Mouse (Mus musculus): Measurements from ENCODE around the gene Sez6l.

Gene Sez6l

GRCm38 (mm10) chr5:112576993-112577670 lies at the start of gene Sez6l:
Sez6l (minus strand) TSS chr5:112577185.
- no peak for DNase-seq (ENCODE audit: low spot score in 2 of 2)

DNA sequence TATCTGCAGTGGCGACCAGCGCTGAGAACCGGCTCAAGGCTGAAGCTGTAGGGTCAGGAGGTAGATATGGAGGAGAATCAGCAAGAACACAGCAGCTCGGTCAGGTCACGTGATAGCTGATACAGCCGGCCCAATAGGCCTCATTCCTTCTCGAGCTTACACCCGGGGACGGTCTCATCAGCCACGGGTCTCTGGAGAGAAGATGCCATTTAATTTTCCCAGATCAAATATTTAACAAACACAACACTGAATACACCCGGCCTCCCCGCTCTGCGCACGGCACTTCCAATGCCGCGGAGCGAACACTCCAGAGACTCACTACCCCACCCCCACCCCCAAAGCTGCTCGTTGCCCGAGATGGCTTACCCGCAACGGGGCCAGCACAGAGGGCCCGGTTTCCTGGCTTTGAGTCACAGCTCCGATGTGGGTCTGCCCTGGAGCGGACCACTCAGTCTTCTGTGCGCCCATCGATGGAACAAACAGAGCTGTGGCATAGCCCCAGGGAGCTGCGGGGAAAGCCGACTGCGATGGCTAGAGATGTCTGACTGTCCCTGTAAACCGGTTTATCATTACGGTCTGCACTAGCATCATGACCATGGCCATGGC lies 48.7 kb upstream of the Sez6l start:
- no peak for DNase-seq (ENCODE audit: low spot score in 2 of 2)

GRCm38 (mm10) chr5:112622946-112623345 lies 46.0 kb upstream of the Sez6l start:
- DNase-seq (ENCODE audit: low spot score in 2 of 2): no peak

DNA sequence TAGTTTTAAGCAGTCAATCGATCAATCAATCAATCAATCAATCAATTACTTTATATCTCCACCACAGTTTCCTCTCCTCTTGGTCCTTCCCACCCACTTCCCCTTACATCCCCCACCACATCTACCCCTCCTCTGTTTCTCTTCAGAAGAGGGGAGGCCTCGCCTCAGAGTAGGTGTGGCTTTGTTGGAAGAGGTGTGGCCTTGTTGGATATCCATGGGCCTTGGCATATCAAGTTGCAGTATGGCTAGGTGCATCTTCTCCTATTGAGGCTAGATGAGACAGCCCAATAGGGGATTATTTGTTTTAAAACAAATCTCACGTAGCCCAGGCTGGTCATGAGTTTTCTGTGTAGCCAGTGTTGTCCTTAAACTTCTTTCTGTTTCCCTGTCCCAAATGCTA lies 43.3 kb upstream of the Sez6l start:
- no peak for DNase-seq (ENCODE audit: low spot score in 2 of 2)

GRCm38 (mm10) chr5:112619344-112619743 lies 42.4 kb upstream of the Sez6l start:
- DNase-seq (ENCODE audit: low spot score in 2 of 2): no peak

- DNase-seq (ENCODE audit: low spot score in 2 of 2): no peak
Measured at GRCm38 (mm10) chr5:112617602-112618247, 40.7 kb upstream of the Sez6l start.

- no peak for DNase-seq (ENCODE audit: low spot score in 2 of 2)
Measured at GRCm38 (mm10) chr5:112615946-112616617, 39.1 kb upstream of the Sez6l start.

DNA sequence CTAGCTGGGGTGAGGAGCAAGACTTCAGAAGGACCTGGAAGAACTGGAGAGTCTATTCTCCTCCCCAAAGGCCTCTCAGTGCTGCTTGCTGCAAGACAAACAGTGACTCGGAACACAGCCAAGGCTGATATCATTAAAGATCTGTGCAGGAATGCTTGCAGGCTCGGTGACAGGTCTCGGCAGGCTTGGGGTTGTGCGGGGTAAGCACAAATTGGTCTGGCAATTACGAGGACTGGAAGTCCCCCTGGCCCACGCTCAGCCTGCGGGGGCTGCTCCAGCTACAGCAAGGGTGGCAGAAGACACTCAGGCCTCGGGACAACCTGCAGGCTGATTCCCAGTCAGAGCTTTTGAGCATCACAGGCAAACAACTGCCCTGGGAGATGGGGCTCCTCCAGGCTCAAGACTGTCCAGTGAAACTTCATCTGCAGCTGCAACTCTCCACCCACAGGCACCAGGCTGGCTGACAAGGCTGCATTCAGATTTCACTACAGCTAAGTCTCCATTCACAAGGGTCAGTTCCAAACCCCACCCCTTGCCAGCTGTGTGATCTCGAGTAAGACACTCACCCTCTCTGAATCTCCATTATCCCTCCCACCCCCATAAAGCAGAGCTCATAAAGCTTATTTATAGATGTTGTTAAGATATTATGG lies 31.0 kb upstream of the Sez6l start:
- no peak for DNase-seq (ENCODE audit: low spot score in 2 of 2)

GRCm38 (mm10) chr5:112607119-112607518 lies 30.1 kb upstream of the Sez6l start:
- no peak for DNase-seq (ENCODE audit: low spot score in 2 of 2)

- no peak for DNase-seq (ENCODE audit: low spot score in 2 of 2)
Measured at GRCm38 (mm10) chr5:112605371-112605770, 28.4 kb upstream of the Sez6l start.

DNA sequence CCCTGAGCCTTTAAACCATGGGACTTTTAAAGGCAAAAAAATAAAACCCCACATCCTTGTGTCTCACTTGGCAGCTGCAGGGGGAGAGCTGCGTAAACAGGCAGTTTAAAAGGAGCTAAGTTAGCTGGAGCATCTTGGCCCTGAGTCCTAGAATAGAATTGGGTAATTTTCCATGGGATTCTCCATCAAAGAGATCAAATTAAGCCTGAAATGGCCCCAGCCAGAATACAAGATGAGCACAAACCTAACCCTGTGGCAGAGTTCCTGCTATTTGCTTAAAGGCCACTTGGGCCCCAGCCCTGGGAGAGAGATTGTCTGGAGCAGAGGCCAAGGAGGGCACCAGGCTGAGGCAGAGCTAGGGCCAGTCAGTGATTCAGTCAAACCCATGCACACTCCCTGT lies 27.3 kb upstream of the Sez6l start:
- DNase-seq (ENCODE audit: low spot score in 2 of 2): no peak

DNA sequence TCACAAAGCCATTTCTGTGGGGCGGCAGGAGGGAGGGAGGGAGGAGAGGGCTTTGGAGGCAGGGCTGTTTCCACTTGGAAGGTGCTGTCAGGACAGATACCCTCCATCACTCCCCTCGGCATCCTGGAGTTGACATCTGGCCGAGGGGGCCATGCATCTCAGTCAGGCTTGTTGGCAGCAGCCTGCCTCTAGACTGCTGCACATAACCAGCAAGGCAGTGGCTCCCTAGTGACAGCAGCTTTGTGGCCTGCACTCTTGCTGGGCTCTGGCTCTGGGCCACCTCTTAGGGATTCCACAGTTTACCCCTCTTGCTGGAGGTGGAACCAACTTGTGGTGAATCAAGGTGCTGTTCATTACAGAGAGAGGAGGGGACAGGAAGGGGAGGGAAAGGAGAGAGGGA lies 26.6 kb upstream of the Sez6l start:
- no peak for DNase-seq (ENCODE audit: low spot score in 2 of 2)

DNA sequence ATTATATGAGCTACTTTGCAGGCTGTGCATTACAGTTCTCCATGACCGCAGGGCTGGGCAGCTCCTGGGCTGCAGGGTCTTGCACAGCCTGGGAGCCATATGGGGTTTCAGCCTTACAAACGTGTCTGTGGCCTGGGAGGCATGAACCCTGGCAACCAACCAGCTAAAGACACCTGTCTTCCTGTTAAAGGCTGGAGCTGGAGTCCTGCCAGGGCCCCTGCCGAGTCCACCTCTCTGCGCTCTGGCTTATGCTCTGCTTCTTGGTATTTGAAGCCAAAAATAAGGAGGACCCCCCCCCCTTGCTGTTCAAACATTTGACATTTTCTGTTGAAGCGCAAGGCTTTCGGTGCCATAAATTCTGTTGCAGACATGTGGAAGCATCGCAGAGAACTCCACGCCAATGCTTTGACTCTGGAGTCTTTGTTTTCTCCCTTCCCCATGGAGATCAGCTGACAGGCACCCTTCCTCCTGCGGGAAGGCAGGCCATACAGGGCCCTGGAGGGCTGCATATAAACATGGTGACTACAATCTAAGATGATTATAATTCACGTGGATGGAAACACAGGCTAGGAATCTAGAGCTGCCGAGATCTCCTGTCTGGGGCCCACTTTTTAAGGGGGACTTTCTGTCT lies 23.4 kb upstream of the Sez6l start:
- no peak for DNase-seq (ENCODE audit: low spot score in 2 of 2)

- DNase-seq (ENCODE audit: low spot score in 2 of 2): no peak
Measured at GRCm38 (mm10) chr5:112599538-112600308, 22.7 kb upstream of the Sez6l start.

DNA sequence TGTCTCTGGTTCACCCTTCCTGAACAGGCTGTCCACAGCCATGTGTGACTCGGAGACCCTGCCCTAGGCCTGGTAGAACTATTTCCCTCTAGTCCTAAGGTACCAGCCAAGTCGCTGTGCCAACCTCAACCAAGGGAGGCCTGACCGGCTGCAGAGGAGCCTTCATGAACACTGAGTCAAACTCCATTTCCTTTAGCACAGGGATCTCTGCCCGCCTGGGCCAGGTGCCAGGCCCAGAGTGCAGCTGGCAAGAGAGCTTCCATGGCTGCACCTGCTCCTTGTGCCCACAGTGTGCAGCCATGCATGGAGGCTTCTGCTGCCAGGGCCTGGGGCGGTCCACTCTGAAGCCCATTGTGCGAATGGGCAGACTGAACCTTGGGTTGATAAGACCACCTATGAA lies 20.9 kb upstream of the Sez6l start:
- DNase-seq (ENCODE audit: low spot score in 2 of 2): peak; percentile 8 to 17

DNA sequence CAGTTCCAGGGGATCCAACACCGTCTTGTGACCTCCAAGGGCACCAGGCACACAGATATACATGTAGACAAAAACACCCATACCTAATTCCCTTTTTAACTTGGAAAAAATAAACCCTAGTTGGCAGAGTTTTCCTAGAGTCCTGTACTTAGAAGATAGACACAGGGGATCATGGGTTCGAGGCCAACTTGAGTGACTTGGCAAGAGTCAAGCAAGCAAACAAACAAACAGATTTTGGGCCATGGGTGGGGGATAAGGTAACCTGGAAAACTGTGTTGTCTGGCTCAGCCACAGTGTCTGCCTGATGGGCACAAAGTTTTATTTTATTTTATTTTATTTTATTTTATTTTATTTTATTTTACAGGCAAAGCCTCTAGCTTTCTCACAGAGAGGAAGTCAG lies 20.3 kb upstream of the Sez6l start:
- no peak for DNase-seq (ENCODE audit: low spot score in 2 of 2)

- no peak for DNase-seq (ENCODE audit: low spot score in 2 of 2)
Measured at GRCm38 (mm10) chr5:112596729-112597128, 19.7 kb upstream of the Sez6l start.

DNA sequence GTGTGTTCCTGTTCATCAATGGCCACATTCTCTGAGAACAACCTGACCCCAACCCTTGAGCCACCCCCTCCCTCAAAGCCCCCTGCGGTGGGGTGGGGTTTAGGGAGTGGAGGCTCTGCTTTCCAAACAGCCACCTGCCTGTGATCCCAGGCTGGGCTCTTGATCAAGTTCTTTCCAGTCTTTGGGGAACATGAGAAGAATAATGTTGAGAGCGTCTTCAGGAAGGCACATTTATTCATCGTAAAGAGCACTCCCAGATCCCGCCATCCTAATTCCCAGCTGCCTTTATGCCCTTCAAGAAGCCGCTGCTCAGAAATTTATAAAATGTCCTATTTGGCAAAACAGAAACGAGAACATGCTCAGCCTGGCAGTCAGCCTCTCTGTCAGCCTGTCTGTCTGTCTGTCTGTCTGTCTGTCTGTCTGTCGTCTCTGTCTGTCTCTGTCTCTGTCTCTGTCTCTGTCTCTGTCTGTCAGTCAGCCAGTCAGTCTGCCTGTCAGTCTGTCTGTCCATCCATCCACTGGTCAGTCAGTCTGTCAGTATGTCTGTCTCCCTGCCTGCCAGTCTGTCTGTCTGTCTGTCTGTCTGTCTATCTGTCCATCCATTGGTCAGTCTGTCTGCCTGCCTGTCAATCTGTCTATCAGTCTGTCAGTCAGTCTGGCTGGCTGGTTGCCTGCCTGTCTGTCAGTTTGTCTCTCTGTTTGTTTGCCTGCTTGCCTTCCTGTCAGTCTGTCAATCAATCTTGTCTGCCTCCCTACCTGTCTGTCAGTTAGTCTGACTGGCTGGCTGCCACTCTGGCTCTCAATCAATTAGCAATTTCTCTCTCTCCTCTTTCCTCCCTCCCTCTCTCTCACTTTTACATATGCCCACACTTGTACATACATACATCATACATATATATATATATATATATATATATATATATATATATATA lies 19.0 kb upstream of the Sez6l start:
- no peak for DNase-seq (ENCODE audit: low spot score in 2 of 2)

DNA sequence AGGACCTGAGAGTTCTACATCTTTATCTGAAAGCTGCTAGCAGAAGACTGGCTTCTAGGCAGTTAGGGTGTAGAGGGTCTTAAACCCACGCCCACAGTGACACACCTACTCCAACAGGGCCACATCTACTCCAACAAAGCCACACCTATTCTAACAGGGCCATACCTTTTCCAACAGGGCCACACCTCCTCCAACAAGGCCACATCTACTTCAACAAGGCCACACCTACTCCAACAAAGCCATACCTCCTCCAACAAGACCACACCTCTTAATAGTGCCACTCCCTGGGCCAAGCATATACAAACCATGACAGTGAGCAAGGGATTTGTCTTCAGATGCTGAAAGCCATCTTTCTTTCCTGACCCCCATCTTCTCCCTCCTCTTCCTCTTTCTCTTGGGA lies 14.7 kb upstream of the Sez6l start:
- DNase-seq (ENCODE audit: low spot score in 2 of 2): no peak

DNA sequence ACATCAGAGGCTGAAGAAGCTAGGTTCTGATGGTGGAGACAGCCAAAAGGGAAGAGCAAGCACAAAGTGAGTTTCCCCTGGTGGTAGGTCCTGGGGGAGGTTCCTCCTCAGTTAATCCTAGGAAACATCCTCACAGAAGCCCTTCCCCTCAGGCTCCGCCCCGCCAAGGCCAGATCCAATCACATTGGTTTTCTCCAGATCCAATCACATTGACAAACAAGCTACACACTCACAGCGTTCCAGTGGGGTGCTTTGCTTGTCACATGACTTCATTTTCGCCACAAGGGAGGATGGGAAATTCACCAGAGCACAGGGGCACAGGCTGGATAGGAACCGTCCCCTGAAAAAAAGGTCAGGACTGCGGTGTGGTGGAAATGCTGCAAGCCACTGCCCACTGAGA lies 9.1 kb upstream of the Sez6l start:
- DNase-seq (ENCODE audit: low spot score in 2 of 2): no peak
